Mouse (Mus musculus) left cerebral cortex, adult 8-10 months (tissue): ENCODE data around the gene Ube2c. TPM values are rescaled to one million over a fixed set of nuclear protein-coding genes. Genes with fewer than 3 reads are reported as not detected.
"Not testable (repeated sequence)": the region's sequence is repeated elsewhere in the genome, so short reads cannot be mapped to it uniquely, and the experiment has no call there.

Experiments used
- DNase-seq, 2 experiments: peaks; one replicate each; pipeline ENCODE4 v3.0.0; 2022; ENCODE audit warnings: low spot score in 2 of 2
- total RNA-seq, 4 experiments: library from RNA; stranded (reverse); gene quantifications; 2 replicates each; pipeline ENCODE4 v1.2.4; 2022

The Ube2c gene
- total RNA-seq, 4 experiments from 2014 or later: 0.50 to 0.53 TPM; not detected in 2

GRCm38 (mm10) chr2:164787779-164788178 is 18.1 kb downstream of the Ube2c start:
- no peak for DNase-seq

- no peak for DNase-seq
Measured at GRCm38 (mm10) chr2:164788411-164788810, 18.7 kb downstream of the Ube2c start.

GRCm38 (mm10) chr2:164790451-164790850 is 20.8 kb downstream of the Ube2c start:
- DNase-seq: no peak

- no peak for DNase-seq
Measured at GRCm38 (mm10) chr2:164791841-164792261, 22.2 kb downstream of the Ube2c start.

GRCm38 (mm10) chr2:164792400-164793190 is 22.9 kb downstream of the Ube2c start:
- DNase-seq: no peak

- no peak for DNase-seq
Measured at GRCm38 (mm10) chr2:164793236-164793635, 23.5 kb downstream of the Ube2c start.

GRCm38 (mm10) chr2:164793772-164794171 is 24.1 kb downstream of the Ube2c start:
- DNase-seq: no peak

GRCm38 (mm10) chr2:164794293-164794692 is 24.6 kb downstream of the Ube2c start:
- DNase-seq: peak; percentile 48 to 75

- no peak for DNase-seq
Measured at GRCm38 (mm10) chr2:164795868-164796267, 26.2 kb downstream of the Ube2c start.

GRCm38 (mm10) chr2:164798554-164798953 is 28.9 kb downstream of the Ube2c start:
- DNase-seq: not testable (repeated sequence)

- no peak for DNase-seq
Measured at GRCm38 (mm10) chr2:164800252-164801004, 30.7 kb downstream of the Ube2c start.

- DNase-seq: no peak
Measured at GRCm38 (mm10) chr2:164803201-164803920, 33.7 kb downstream of the Ube2c start.

- DNase-seq: no peak
Measured at GRCm38 (mm10) chr2:164803921-164804313, 34.2 kb downstream of the Ube2c start.

GRCm38 (mm10) chr2:164804533-164805331 is 35.0 kb downstream of the Ube2c start, which contains the start of the genes Acot8 and Zswim3:
Gene Acot8, minus strand, starts transcription at chr2:164804882.
Gene Zswim3, plus strand, starts transcription at chr2:164805098.
- DNase-seq: peak; percentile 97 to 99

GRCm38 (mm10) chr2:164805332-164805718 is 35.6 kb downstream of the Ube2c start:
- DNase-seq: no peak

GRCm38 (mm10) chr2:164806614-164807013 is 36.9 kb downstream of the Ube2c start:
- no peak for DNase-seq

- DNase-seq: no peak
Measured at GRCm38 (mm10) chr2:164813557-164813956, 43.9 kb downstream of the Ube2c start.

GRCm38 (mm10) chr2:164815348-164815747 is 45.6 kb downstream of the Ube2c start:
- no peak for DNase-seq

GRCm38 (mm10) chr2:164815821-164816220 is 46.1 kb downstream of the Ube2c start:
- DNase-seq: no peak

- DNase-seq: no peak
Measured at GRCm38 (mm10) chr2:164817206-164817605, 47.5 kb downstream of the Ube2c start.

- DNase-seq: no peak
Measured at GRCm38 (mm10) chr2:164817703-164818102, 48.0 kb downstream of the Ube2c start.
